Mouse (Mus musculus): ENCODE measurements around the gene Aldh1a2. TPM values are rescaled to one million over a fixed set of nuclear protein-coding genes. Genes with fewer than 3 reads are reported as not detected.

Gene Aldh1a2
- total RNA-seq, 2 experiments from 2014 or later = 2.9 to 4.2 TPM

GRCm38 (mm10) chr9:71340116-71340515 is 124.5 kb downstream of the Aldh1a2 start:
- no peak for DNase-seq (ENCODE audit: extremely low spot score in 1 of 2, low spot score in 1 of 2)

Other genes starting within 250 kb of the Aldh1a2 start
- 1 to 10 TPM; 2.7 to 3.4 TPM for gene Aqp9, start 47.1 kb upstream of the Aldh1a2 start, total RNA-seq (2021)